Mouse (Mus musculus): ENCODE measurements around the gene Usp32. TPM values are rescaled to one million over a fixed set of nuclear protein-coding genes. Genes with fewer than 3 reads are reported as not detected.

Gene Usp32
- polyA plus RNA-seq, 2 experiments: 5.9 to 10.7 TPM

DNA sequence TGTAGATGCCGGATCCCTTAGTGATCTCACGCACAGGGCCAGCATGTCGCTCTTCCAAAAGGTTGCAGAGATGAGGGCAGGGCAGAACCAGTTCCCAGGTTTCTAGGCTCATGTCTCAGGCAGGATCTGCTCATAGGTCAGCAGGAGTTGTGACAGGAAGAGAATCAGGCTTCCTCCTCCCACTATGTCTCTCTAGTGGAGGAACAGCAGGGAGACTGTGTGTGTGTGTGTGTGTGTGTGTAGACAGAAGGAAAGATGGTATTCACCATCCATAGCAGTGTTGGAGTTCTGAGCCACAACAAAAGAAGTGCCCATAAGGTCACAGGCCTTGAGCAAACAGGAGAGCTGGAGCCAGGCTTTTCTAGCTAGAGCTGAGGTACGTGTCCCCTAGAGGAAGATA lies 173.3 kb downstream of the Usp32 start:
- Histone ChIP-seq H3K36me3 (ENCODE audit: control insufficient read depth, insufficient read depth, low read length) (no peaks in the 10 kb centered on the region), H3K4me1 (ENCODE audit: control insufficient read depth, insufficient read depth, low read length) (no peaks in the 10 kb centered on the region), H3K4me2 (replicated peaks; ENCODE audit: low read depth, low read length, severe bottlenecking) (no peak overlapping the region), H3K27ac (replicated peaks; ENCODE audit: low read depth, low read length) (no peak overlapping the region), H3K9ac (ENCODE audit: low read depth, low read length, severe bottlenecking) (no peak overlapping the region), H3K9me3 (ENCODE audit: control insufficient read depth, low read length) (no peaks in the 10 kb centered on the region), H3K4me3 (replicated peaks; ENCODE audit: low read length) (no peak overlapping the region), H3K27me3 (ENCODE audit: control insufficient read depth, insufficient read depth, low read length) (no peaks in the 10 kb centered on the region)
- WGBS: 76% methylated on average over 4 of the region's 4 CpGs
- ATAC-seq (ENCODE audit: low FRiP score, low read depth) (no peak), DNase-seq (ENCODE audit: low spot score) (no peak)
- TF ChIP-seq POLR2A (IDR thresholded peaks at IDR 0.05; ENCODE audit: borderline replicate concordance, extremely low read depth, insufficient read depth, insufficient read length): no peak

DNA sequence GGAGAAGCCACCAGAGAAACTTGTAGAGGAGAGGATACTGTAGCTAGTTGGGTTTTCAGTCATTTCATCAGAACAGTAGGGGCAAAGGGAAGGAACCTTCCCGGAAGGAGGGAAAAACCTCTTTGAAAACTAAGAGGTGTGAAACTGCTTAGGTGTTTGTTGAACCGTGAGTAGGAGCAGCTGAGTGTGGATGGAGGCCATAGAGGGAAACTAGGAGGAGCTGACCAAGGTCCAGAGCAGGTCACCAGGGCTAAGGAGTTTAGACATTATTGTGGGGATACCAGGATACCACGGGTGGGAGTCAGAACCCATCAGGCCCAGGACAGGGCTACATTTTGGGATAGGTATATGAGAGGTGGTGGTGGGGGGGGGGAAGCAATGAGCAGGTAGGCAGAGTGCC lies 176.4 kb downstream of the Usp32 start:
- Histone ChIP-seq H3K4me2 (replicated peaks; ENCODE audit: low read depth, low read length, severe bottlenecking) (no peak overlapping the region), H3K4me3 (replicated peaks; ENCODE audit: low read length) (no peak overlapping the region), H3K9me3 (ENCODE audit: control insufficient read depth, low read length) (no peaks in the 10 kb centered on the region), H3K27me3 (ENCODE audit: control insufficient read depth, insufficient read depth, low read length) (peaks cover 15% of the 10 kb centered on the region), H3K36me3 (ENCODE audit: control insufficient read depth, insufficient read depth, low read length) (no peaks in the 10 kb centered on the region), H3K27ac (replicated peaks; ENCODE audit: low read depth, low read length) (no peak overlapping the region), H3K4me1 (ENCODE audit: control insufficient read depth, insufficient read depth, low read length) (0 out of 2 replicates have a peak, but pooled peaks cover 3% of the 10 kb centered on the region), H3K9ac (ENCODE audit: low read depth, low read length, severe bottlenecking) (no peak overlapping the region)
- ATAC-seq (ENCODE audit: low FRiP score, low read depth): no peak
- DNase-seq (ENCODE audit: low spot score): no peak
- 69% methylated on average over 3 of the region's 3 CpGs for WGBS
- no peak for TF ChIP-seq POLR2A (IDR thresholded peaks at IDR 0.05; ENCODE audit: borderline replicate concordance, extremely low read depth, insufficient read depth, insufficient read length)

DNA sequence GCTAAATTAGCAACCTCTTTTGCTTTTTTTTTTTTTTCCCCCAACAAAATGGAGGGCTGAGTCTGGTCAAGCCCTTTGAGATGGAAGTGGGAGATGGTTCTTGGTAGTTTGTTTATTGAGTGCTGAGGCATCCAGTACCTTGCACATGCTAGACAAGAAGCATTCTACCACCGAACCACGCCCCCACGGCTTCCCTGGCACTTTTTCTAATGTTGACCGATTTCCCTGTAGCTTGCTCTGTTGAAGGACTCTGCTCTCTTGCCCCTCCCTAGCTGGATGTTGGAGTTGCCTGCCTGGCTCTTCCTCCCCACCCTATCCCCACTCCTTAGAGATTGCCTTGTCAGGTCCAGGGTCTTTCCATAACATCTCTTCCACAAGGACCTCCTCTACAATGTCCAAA lies 177.4 kb downstream of the Usp32 start:
- no peak for TF ChIP-seq POLR2A (IDR thresholded peaks at IDR 0.05; ENCODE audit: borderline replicate concordance, extremely low read depth, insufficient read depth, insufficient read length)

DNA sequence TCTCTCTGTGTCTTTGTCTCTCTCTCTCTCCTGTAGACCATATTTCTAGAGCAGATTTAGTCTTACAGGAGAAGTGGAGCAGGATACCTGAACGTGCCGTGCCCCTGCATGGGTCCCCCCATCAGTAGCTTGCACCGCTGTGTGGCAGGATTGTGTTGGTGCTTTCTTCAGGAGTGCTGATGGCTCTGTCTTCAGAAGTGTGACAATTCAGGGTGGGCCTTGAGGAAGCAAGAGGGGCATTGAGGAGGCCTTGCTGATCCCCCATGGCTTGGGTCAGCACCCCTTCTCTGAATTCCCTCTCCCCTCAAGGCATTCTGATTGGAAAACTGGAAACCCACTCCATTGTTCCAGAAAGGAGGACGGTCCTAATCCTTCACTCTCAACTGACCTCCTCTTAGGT lies 178.4 kb downstream of the Usp32 start:
- DNase-seq (ENCODE audit: low spot score): no peak
- H3K27me3 ChIP-seq (ENCODE audit: control insufficient read depth, insufficient read depth, low read length): peaks cover 35% of the 10 kb centered on the region
- H3K4me3 ChIP-seq (replicated peaks; ENCODE audit: low read length): no peak overlapping the region
- no peaks in the 10 kb centered on the region for H3K36me3 ChIP-seq (ENCODE audit: control insufficient read depth, insufficient read depth, low read length)
- no peak overlapping the region for H3K9ac ChIP-seq (ENCODE audit: low read depth, low read length, severe bottlenecking)
- no peak for ATAC-seq (ENCODE audit: low FRiP score, low read depth)
- 0 out of 2 replicates have a peak, but pooled peaks cover 8% of the 10 kb centered on the region for H3K4me1 ChIP-seq (ENCODE audit: control insufficient read depth, insufficient read depth, low read length)
- no peak for TF ChIP-seq POLR2A (IDR thresholded peaks at IDR 0.05; ENCODE audit: borderline replicate concordance, extremely low read depth, insufficient read depth, insufficient read length)
- no peak overlapping the region for H3K4me2 ChIP-seq (replicated peaks; ENCODE audit: low read depth, low read length, severe bottlenecking)
- no peaks in the 10 kb centered on the region for H3K9me3 ChIP-seq (ENCODE audit: control insufficient read depth, low read length)
- 92% methylated on average over 4 of the region's 4 CpGs for WGBS
- H3K27ac ChIP-seq (replicated peaks; ENCODE audit: low read depth, low read length): no peak overlapping the region

More for the DNA sequence above, 177.4 kb downstream of the Usp32 start:
- DNase-seq (ENCODE audit: low spot score): no peak
- Histone ChIP-seq H3K27me3 (ENCODE audit: control insufficient read depth, insufficient read depth, low read length) (peaks cover 25% of the 10 kb centered on the region), H3K9me3 (ENCODE audit: control insufficient read depth, low read length) (no peaks in the 10 kb centered on the region), H3K9ac (ENCODE audit: low read depth, low read length, severe bottlenecking) (no peak overlapping the region), H3K27ac (replicated peaks; ENCODE audit: low read depth, low read length) (no peak overlapping the region), H3K36me3 (ENCODE audit: control insufficient read depth, insufficient read depth, low read length) (no peaks in the 10 kb centered on the region), H3K4me2 (replicated peaks; ENCODE audit: low read depth, low read length, severe bottlenecking) (no peak overlapping the region), H3K4me1 (ENCODE audit: control insufficient read depth, insufficient read depth, low read length) (0 out of 2 replicates have a peak, but pooled peaks cover 8% of the 10 kb centered on the region), H3K4me3 (replicated peaks; ENCODE audit: low read length) (no peak overlapping the region)
- 86% methylated on average over 4 of the region's 4 CpGs for WGBS
- no peak for ATAC-seq (ENCODE audit: low FRiP score, low read depth)

DNA sequence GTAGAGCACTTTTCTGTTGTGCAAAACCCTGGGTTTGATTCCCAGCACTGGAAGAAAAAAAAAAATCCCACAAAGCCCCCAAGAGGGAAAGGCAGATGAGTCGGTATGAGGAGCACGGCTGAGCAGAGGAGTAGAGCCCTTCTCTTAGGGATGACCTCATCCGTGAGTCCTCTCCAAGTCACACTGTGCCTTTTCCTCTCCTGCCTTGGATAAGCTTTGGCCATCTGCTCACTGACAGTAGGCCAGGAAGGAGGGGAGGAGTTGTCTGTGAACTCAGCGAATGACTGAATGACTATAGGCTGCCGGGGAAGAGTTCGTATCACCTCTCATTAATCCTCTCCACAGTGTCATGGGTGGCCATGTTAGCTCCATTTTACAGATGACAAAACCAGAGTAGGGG lies 179.2 kb downstream of the Usp32 start:
- H3K9me3 ChIP-seq (ENCODE audit: control insufficient read depth, low read length): no peaks in the 10 kb centered on the region
- WGBS: 74% methylated on average over 6 of the region's 6 CpGs
- DNase-seq (ENCODE audit: low spot score): no peak

DNA sequence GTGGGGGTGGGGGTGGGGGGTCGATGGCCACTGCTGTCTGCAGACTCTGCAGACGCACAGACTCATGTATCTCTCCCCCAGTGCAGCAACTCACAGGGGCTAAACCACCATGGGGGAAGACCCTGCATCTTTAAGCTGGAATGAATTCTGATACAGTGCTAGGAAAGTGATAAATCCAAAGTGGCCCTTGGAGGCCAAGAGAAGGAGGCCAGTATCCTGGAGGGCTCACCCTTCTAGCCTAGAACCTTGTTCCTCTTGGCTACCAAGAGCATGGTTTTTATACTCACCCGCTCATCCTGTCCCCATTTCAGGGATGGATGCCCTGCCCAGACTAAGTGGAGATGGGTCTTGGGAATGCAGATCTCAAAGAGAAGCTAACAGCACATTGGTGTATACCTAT lies 179.7 kb downstream of the Usp32 start:
- H3K4me2 ChIP-seq (replicated peaks; ENCODE audit: low read depth, low read length, severe bottlenecking): no peak overlapping the region
- no peak overlapping the region for H3K27ac ChIP-seq (replicated peaks; ENCODE audit: low read depth, low read length)
- peaks cover 40% of the 10 kb centered on the region for H3K27me3 ChIP-seq (ENCODE audit: control insufficient read depth, insufficient read depth, low read length)
- no peak for ATAC-seq (ENCODE audit: low FRiP score, low read depth)
- no peak overlapping the region for H3K9ac ChIP-seq (ENCODE audit: low read depth, low read length, severe bottlenecking)
- TF ChIP-seq POLR2A (IDR thresholded peaks at IDR 0.05; ENCODE audit: borderline replicate concordance, extremely low read depth, insufficient read depth, insufficient read length): no peak
- no peak for DNase-seq (ENCODE audit: low spot score)
- H3K36me3 ChIP-seq (ENCODE audit: control insufficient read depth, insufficient read depth, low read length): no peaks in the 10 kb centered on the region
- WGBS: 42% methylated on average over 3 of the region's 3 CpGs
- no peak overlapping the region for H3K4me3 ChIP-seq (replicated peaks; ENCODE audit: low read length)
- H3K9me3 ChIP-seq (ENCODE audit: control insufficient read depth, low read length): no peaks in the 10 kb centered on the region
- 0 out of 2 replicates have a peak, but pooled peaks cover 8% of the 10 kb centered on the region for H3K4me1 ChIP-seq (ENCODE audit: control insufficient read depth, insufficient read depth, low read length)

More for the DNA sequence above, 179.2 kb downstream of the Usp32 start:
- no peak for TF ChIP-seq POLR2A (IDR thresholded peaks at IDR 0.05; ENCODE audit: borderline replicate concordance, extremely low read depth, insufficient read depth, insufficient read length)
- Histone ChIP-seq H3K4me3 (replicated peaks; ENCODE audit: low read length) (no peak overlapping the region), H3K27me3 (ENCODE audit: control insufficient read depth, insufficient read depth, low read length) (peaks cover 40% of the 10 kb centered on the region), H3K4me2 (replicated peaks; ENCODE audit: low read depth, low read length, severe bottlenecking) (no peak overlapping the region), H3K9ac (ENCODE audit: low read depth, low read length, severe bottlenecking) (no peak overlapping the region), H3K36me3 (ENCODE audit: control insufficient read depth, insufficient read depth, low read length) (no peaks in the 10 kb centered on the region), H3K4me1 (ENCODE audit: control insufficient read depth, insufficient read depth, low read length) (0 out of 2 replicates have a peak, but pooled peaks cover 8% of the 10 kb centered on the region), H3K27ac (replicated peaks; ENCODE audit: low read depth, low read length) (no peak overlapping the region)
- no peak for ATAC-seq (ENCODE audit: low FRiP score, low read depth)

Measured in limb, embryonic 14.5 days (tissue).